Mouse (Mus musculus): ENCODE data around the gene Atp6ap1.

The Atp6ap1 gene

DNA sequence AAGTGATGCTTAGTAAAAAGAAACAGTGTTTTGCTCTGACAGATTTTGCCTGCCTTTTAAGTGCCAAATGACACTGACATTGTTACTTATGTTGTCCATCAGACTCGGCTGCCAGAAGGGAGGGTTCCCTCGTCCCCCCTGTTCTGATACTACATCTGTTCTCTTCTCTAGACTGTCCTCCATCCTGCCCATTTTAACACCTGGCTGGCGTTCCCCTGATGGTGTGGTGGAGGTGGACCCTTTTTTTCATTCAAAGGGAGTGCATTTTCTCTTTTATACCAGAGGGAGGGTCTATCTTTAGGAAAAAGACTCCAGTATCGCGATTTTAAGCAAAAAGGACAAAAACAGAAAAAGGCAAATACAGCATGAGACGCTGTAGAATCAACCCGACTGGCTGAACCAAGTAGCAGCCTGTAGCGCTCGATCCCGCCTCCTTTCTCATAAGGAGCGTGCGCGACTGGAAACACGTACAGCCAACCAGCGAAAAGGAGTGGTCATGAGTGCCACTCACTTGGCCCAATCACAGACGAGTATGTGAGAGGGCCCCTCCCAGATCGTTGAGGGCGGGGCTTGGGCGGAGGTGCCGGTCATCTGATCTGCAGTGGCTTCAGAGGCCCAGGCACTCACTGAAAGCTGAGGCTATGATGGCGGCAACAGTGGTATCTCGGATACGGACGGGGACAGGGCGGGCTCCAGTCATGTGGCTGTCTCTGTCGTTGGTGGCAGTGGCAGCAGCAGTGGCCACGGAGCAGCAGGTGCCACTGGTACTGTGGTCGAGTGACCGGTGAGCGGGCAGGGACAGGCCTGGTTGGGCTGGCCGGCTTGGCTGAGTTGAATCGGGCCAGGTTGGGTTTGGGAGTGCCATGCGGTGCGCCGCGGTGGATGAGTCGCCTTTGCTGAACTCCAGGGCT lies at the start of gene Atp6ap1:
Gene Atp6ap1, plus strand, starts transcription at position 560 of the 911 bp plus-strand sequence.
- peak; percentile 90 for DNase-seq (ENCODE audit: low spot score)

GRCm38 (mm10) chrX:74248651-74249050 lies 48.2 kb upstream of the Atp6ap1 start:
- peak; percentile 53 for DNase-seq (ENCODE audit: low spot score)

GRCm38 (mm10) chrX:74249615-74250014 lies 47.3 kb upstream of the Atp6ap1 start, which contains the start of gene Flna:
TSS of gene Flna (minus strand) at chrX:74249820.
- DNase-seq (ENCODE audit: low spot score): peak; percentile 69

GRCm38 (mm10) chrX:74254153-74254887 lies 42.6 kb upstream of the Atp6ap1 start, which contains the start of gene Emd:
TSS of gene Emd (plus strand) at chrX:74254687.
- DNase-seq (ENCODE audit: low spot score): peak; percentile 85

DNA sequence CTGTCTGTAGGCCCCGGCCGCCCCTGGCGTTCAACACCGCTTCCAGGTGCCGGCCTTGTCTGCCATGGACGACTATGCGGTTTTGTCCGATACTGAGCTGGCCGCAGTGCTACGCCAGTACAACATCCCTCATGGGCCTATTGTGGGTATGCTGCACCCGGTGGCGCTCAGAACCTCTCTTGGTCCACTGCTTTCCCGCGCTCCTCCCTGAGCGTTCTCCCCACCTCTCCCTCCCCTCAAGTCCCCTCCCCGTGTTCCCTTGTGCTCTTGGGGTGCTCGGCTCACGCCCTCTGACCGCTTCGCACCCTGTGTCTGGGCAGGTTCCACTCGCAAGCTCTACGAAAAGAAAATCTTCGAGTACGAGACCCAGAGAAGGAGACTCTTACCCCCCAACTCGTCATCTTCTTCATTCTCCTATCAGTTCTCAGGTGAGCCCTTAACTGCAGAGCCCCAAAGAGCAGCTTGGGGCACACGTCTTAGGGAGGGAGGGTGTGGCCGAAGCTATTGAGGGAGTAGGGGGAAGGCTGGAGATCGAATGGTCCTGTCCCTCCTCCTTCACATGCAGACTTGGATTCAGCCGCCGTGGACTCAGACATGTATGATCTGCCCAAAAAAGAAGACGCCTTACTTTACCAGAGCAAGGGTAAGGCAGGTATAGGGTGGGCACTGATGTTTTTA lies 41.9 kb upstream of the Atp6ap1 start:
- DNase-seq (ENCODE audit: low spot score): no peak

DNA sequence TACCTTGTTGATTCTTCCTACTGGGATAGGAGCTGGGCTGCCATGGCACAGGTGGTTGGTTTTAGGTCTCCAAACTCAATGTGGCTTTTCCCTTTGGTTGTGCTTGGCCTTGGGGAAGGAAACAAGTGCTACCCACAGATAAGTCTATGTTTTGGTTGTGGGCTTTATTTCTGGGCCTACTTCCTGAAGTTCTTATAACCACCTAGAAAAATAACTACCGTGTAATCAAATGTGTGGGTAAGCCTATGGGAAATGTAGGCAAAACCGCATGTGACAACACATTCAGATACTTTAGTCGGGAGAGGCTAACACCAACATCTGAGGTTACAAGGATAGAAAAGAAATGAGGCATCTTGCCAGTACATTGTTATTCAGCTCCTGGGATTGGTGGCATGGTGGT lies 39.2 kb upstream of the Atp6ap1 start:
- no peak for DNase-seq (ENCODE audit: low spot score)

DNA sequence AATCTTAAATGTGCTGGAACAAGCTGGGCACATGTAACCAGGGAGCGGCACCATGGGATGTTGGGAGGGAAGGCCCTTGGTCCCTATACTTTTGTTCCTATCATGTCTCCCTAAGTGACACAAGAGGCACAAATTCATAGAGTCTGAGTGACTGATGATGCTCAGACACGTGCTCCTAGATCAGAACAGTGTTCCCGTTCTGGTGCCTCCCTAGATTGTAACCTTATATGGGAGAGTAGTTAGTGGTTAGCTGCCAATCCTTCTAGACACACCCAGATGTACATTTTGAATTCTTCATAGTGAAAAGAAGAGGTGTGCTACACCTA lies 27.2 kb upstream of the Atp6ap1 start:
- DNase-seq (ENCODE audit: low spot score): no peak

GRCm38 (mm10) chrX:74270062-74270901 lies 26.6 kb upstream of the Atp6ap1 start, which contains the start of gene Rpl10:
TSS of gene Rpl10 (plus strand) at chrX:74270812.
- DNase-seq (ENCODE audit: low spot score): peak; percentile 83

DNA sequence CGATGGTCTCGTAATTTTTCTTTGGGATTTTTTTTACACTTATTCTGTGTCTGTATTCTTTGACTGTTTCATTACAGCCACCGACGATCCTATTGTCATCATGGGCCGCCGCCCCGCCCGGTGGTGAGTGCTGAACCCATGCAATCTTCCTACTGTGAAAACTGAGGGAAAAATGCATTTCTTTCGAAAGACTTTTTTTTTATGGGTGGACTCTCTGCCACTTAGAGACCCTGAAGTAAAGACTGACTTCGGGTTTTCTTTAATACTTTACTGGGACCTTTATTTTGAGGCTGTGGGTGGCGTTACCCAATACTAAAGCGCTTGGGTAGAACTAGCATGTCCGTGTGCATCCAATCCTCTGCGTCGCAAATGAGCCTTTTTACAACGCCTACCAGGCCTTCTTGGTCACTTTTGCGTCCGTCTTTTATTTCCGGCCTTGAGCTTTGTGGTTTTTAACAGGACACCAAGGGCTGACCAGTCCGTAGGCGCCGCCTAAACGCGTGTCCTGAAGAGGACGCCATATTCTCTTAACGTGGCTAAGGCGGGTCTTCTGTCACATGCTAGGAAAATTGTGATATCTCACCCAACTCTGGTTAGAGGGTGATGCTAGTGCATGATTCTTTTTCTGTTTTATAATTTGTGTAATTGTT lies 25.9 kb upstream of the Atp6ap1 start:
- peak; percentile 16 for DNase-seq (ENCODE audit: low spot score)

DNA sequence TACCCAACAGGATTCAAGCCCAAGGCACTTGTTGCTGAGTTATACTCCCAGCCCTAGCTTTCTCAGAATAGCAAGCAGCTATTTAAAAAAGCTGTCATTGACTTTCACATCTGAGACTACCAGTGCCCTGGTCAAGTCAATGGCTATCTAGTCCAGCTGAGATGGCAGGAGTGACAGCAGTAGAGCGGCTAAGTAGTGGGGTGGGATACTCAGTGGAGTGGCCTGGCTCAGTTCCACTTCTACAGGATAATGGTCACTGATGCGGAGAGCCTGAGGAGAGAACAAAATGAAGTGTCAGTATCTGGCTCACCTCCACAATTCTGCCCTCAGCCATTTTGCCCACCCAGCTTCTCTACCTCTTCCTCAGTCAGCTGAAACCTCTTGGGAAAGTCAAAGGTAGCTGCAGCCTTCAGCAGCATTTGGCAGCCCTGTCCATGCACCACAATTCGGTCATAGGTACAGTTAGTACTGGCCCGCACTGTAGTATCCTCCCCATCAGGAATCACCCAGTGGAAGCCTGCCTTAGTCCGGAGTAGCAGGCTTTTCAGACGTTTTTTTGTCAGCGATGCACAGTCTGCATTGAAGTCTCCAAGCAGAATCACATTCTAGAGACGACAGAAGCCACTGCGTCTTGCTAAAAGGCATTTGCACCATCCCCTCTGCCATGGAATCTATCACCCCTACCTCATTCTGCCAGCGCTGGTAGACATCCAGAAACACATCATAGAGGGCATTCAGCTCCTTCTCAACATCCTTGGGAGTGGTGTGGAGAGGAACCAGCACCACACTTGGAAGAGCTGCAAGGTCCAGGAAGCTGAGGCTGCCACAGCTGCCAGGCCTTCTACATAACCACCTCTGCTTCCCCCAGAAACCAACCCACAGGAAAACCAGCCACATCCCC lies 23.2 kb upstream of the Atp6ap1 start:
- no peak for DNase-seq (ENCODE audit: low spot score)

DNA sequence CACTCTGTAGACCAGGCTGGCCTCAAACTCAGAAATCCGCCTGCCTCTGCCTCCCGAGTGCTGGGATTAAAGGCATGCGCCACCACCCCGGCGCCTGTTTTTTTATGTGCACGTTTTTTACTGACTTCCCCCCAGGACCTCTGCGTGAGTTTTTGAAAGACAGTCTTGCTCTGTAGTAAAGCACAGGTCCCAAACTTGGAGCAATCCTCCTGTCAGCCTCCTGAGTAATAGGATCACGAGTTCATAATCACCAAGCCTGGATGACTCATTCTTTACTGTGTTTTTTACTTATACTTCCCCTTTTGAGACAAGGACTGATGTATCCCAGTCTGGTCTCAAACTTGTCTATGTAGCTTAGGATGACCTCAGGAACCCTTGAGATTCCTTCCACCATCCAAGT lies 19.0 kb upstream of the Atp6ap1 start:
- no peak for DNase-seq (ENCODE audit: low spot score)

DNA sequence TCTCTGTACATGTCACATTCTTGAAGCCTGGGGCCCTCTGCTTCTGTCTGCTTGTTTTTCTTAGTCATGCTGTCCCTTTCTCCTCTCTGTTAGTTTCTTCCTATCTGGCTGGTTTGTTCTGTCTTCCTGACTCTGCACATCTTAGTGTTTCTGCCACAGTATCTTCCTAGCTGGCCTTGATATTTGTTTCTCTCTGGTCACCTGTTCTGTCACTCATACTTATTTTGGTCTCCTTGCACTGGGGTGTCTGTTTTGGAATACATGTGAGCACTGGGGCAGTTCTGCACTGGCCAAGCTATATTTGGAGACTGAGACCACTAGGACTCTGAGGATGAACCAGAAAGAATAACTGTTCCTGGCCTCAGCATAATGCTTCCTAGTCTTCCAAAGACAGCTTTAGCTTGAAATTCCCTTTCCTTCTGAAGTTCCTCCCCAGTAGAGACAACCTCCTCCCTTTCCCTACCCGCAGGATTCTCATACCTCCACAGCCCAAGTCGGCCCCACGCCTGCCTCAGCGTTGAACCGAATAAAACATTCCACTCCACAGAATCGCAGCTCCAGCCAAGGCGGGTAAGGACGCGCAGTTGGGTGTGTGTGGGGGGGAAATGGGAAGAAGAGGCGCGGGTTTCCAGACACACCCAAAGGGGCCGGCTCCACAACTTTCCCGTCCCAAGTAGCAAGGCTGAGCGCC lies 15.7 kb upstream of the Atp6ap1 start:
- no peak for DNase-seq (ENCODE audit: low spot score)

- peak; percentile 79 for DNase-seq (ENCODE audit: low spot score)
Observed at GRCm38 (mm10) chrX:74281732-74282394, 15.0 kb upstream of the Atp6ap1 start, which contains the start of the genes Taz and Dnase1l1. TSS of gene Taz (plus strand) at chrX:74281912. TSS of gene Dnase1l1 (minus strand) at chrX:74282337.

- peak; percentile 80 for DNase-seq (ENCODE audit: low spot score)
Observed at GRCm38 (mm10) chrX:74282395-74283091, 14.4 kb upstream of the Atp6ap1 start.

- DNase-seq (ENCODE audit: low spot score): no peak
Observed at GRCm38 (mm10) chrX:74283092-74283437, 13.8 kb upstream of the Atp6ap1 start.

DNA sequence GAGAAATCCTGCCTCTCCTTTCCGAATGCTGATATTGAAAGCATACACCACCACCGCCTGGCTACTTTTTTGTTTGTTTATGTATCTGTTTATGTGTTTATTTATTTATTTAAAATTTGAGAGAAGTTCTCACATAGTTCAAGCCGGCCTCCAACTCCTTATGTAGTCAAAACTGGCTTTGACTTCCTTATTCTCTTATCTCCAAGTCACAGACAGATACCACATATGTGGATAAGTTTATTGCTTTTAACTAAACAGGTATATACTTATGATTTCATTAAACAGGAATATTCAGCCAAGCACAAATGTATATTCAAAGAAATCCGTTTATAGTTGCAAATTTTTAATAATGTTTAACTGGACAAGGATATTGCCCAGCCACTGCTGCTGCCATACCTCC lies 3.5 kb upstream of the Atp6ap1 start:
- no peak for DNase-seq (ENCODE audit: low spot score)

GRCm38 (mm10) chrX:74298348-74298747 lies 1.5 kb downstream of the Atp6ap1 start:
- DNase-seq (ENCODE audit: low spot score): no peak

DNA sequence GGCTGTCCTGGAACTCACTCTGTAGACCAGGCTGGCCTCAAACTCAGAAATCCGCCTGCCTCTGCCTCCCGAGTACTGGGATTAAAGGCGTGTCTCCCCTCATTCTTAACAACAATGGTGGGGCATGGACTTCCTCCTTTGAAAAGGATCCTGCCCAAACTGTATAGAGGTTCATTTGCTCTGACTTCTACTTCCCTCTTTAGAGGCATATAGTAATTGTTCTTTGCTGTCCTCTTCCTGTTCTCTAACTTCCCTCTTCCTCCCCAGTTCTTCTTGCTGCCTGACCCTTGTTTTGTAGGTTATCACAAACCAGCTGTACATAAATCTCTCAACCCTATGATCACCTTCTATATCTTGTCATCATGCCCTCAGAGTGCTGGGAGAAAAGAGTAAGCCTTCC lies 2.8 kb downstream of the Atp6ap1 start:
- DNase-seq (ENCODE audit: low spot score): no peak

All from ovary, postnatal 36 days (tissue).